In genomic region chr10:121975330-121975729, GRCm38 (mm10) we compare ENCODE assay signal across 26 mouse cellular contexts.
DNase-seq lines count a peak whose midpoint lies in the region; ATAC-seq lines count a peak whose summit lies in the region.
"Had no signal": no experiment of that assay in that cellular context is flagged by ENCODE, and none has a peak within 500 bp of the region (broad histone marks: within the 10 kb centered on the region; RNA-seq: fewer than 3 reads in every experiment).

No protein-coding gene starts in this region.

- H3K27ac ChIP-seq in hindbrain, embryonic 10.5 days: peak overlapping the region; percentile 16; the same call in 1 of the 2 replicates
- H3K27ac ChIP-seq in hindbrain, embryonic 13.5 days: no peak overlapping the region
- no peak overlapping the region for H3K27ac ChIP-seq in liver, embryonic 16.5 days (ENCODE audit: low read length)
- no peak overlapping the region for H3K27ac ChIP-seq in liver, embryonic 12.5 days
- H3K27ac ChIP-seq: embryonic facial prominence, embryonic 15.5 days; forebrain, embryonic 12.5 days; hindbrain, embryonic 15.5 days; limb, embryonic 13.5 days; liver, embryonic 13.5 days had no signal

- no peaks in the 10 kb centered on the region for H3K36me3 ChIP-seq in hindbrain, embryonic 10.5 days
- H3K36me3 ChIP-seq in hindbrain, embryonic 13.5 days: no peaks in the 10 kb centered on the region
- H3K36me3 ChIP-seq in liver, embryonic 16.5 days (ENCODE audit: control insufficient read depth, insufficient read depth): no peaks in the 10 kb centered on the region
- no peaks in the 10 kb centered on the region for H3K36me3 ChIP-seq in liver, embryonic 12.5 days
- H3K36me3 ChIP-seq: embryonic facial prominence, embryonic 15.5 days; forebrain, embryonic 12.5 days; hindbrain, embryonic 15.5 days; limb, embryonic 13.5 days; liver, embryonic 13.5 days had no signal

- ATAC-seq in hindbrain, embryonic 13.5 days (ENCODE audit: low FRiP score): no peak
- 0 out of 2 replicates have a peak, but pooled peaks have one; percentile 50 for ATAC-seq in liver, embryonic 16.5 days (ENCODE audit: low read depth)
- ATAC-seq in liver, embryonic 12.5 days: no peak
- ATAC-seq: CD4-positive, CD25-positive, alpha-beta regulatory T cell, adult 4 months; forebrain, postnatal 0 days; inflammation-experienced regulatory T-cells, adult 6 months; midbrain, embryonic 16.5 days had no signal

- no peak overlapping the region for H3K9ac ChIP-seq in hindbrain, embryonic 13.5 days
- H3K9ac ChIP-seq in liver, embryonic 16.5 days (ENCODE audit: low read depth, low read length): no peak overlapping the region
- no peak overlapping the region for H3K9ac ChIP-seq in liver, embryonic 12.5 days
- H3K9ac ChIP-seq: embryonic facial prominence, embryonic 15.5 days; forebrain, embryonic 12.5 days; forebrain, postnatal 0 days; hindbrain, embryonic 15.5 days; limb, embryonic 13.5 days; liver, embryonic 13.5 days; lung, embryonic 14.5 days had no signal

- H3K4me1 ChIP-seq in hindbrain, embryonic 10.5 days (replicated peaks): peaks cover 34% of the 10 kb centered on the region
- H3K4me1 ChIP-seq in hindbrain, embryonic 13.5 days (replicated peaks): peaks cover 50% of the 10 kb centered on the region
- H3K4me1 ChIP-seq in liver, embryonic 16.5 days (ENCODE audit: control insufficient read depth, low read depth, low read length): peaks cover 3% of the 10 kb centered on the region; the same call in 1 of the 2 replicates
- H3K4me1 ChIP-seq in liver, embryonic 12.5 days: peaks cover 13% of the 10 kb centered on the region

- no peaks in the 10 kb centered on the region for H3K9me3 ChIP-seq in hindbrain, embryonic 10.5 days
- H3K9me3 ChIP-seq in hindbrain, embryonic 13.5 days: no peaks in the 10 kb centered on the region
- H3K9me3 ChIP-seq in liver, embryonic 16.5 days (replicated peaks; ENCODE audit: control insufficient read depth, low read length): no peaks in the 10 kb centered on the region
- H3K9me3 ChIP-seq in liver, embryonic 12.5 days (replicated peaks): no peaks in the 10 kb centered on the region
- H3K9me3 ChIP-seq: embryonic facial prominence, embryonic 15.5 days; forebrain, embryonic 12.5 days; hindbrain, embryonic 15.5 days; limb, embryonic 13.5 days; liver, embryonic 13.5 days had no signal

- H3K4me2 ChIP-seq in hindbrain, embryonic 13.5 days: no peak overlapping the region
- H3K4me2 ChIP-seq in liver, embryonic 16.5 days (ENCODE audit: low read depth, low read length): no peak overlapping the region
- H3K4me2 ChIP-seq in liver, embryonic 12.5 days: no peak overlapping the region
- H3K4me2 ChIP-seq: embryonic facial prominence, embryonic 15.5 days; forebrain, embryonic 12.5 days; heart, embryonic 11.5 days; hindbrain, embryonic 15.5 days; limb, embryonic 13.5 days; liver, embryonic 13.5 days; lung, embryonic 14.5 days had no signal

- no peaks in the 10 kb centered on the region for H3K27me3 ChIP-seq in hindbrain, embryonic 10.5 days (ENCODE audit: insufficient read depth, poor library complexity, severe bottlenecking)
- no peaks in the 10 kb centered on the region for H3K27me3 ChIP-seq in hindbrain, embryonic 13.5 days
- H3K27me3 ChIP-seq in liver, embryonic 16.5 days (ENCODE audit: control insufficient read depth, insufficient read depth, low read depth, low read length): no peaks in the 10 kb centered on the region
- no peaks in the 10 kb centered on the region for H3K27me3 ChIP-seq in liver, embryonic 12.5 days (replicated peaks)
- H3K27me3 ChIP-seq: embryonic facial prominence, embryonic 15.5 days; forebrain, embryonic 12.5 days; hindbrain, embryonic 15.5 days; limb, embryonic 13.5 days; liver, embryonic 13.5 days had no signal

- H3K4me3 ChIP-seq in hindbrain, embryonic 10.5 days: no peak overlapping the region
- no peak overlapping the region for H3K4me3 ChIP-seq in hindbrain, embryonic 13.5 days
- no peak overlapping the region for H3K4me3 ChIP-seq in liver, embryonic 16.5 days (ENCODE audit: low read depth, low read length)
- no peak overlapping the region for H3K4me3 ChIP-seq in liver, embryonic 12.5 days
- H3K4me3 ChIP-seq: embryonic facial prominence, embryonic 15.5 days; forebrain, embryonic 12.5 days; hindbrain, embryonic 15.5 days; limb, embryonic 13.5 days; liver, embryonic 13.5 days had no signal

- no peak for DNase-seq in hindbrain, embryonic 10.5 days (ENCODE audit: low spot score)
- DNase-seq in kidney, postnatal 10 days: peak; percentile 32
- DNase-seq in yolk sac, embryonic 10.5 days (ENCODE audit: low spot score): peak; percentile 68
- DNase-seq in cerebellum, postnatal 25 days: no peak
- DNase-seq: adrenal gland, postnatal 14 days; cerebellum, adult 11 months; cerebellum, adult 9-11 months; forebrain, postnatal 0 days; gastrocnemius, postnatal 36 days; heart, postnatal 4 days; liver, embryonic 13.5 days; lung, embryonic 14.5 days; lung, postnatal 14 days; right cerebral cortex, postnatal 25 days; thymus, postnatal 4 days had no signal

- WGBS in hindbrain, embryonic 10.5 days: 81% methylated on average over 6 of the region's 6 CpGs
- 82% methylated on average over 6 of the region's 6 CpGs for WGBS in hindbrain, embryonic 13.5 days
- 68% methylated on average over 6 of the region's 6 CpGs for WGBS in liver, embryonic 16.5 days (ENCODE audit: insufficient replicate concordance)
- 75% methylated on average over 6 of the region's 6 CpGs for WGBS in liver, embryonic 12.5 days (ENCODE audit: insufficient replicate concordance)

Comparison
In these comparisons a context has a peak if more than half of its experiments do, and no peak if none do; other contexts are left out.
1. DNase-seq: peak in kidney, postnatal 10 days (single experiment) and yolk sac, embryonic 10.5 days (single experiment); none in hindbrain, embryonic 10.5 days (single experiment) and cerebellum, postnatal 25 days (0 of 2).